Mouse (Mus musculus): ENCODE results near the gene Brd3.
"Not testable (repeated sequence)": the region's sequence is repeated elsewhere in the genome, so short reads cannot be mapped to it uniquely, and the experiment has no call there.

Gene Brd3

GRCm38 (mm10) chr2:27506658-27507057, 804 bp downstream of the Brd3 start:
- DNase-seq, result not testable (repeated sequence)

- no peak for DNase-seq
These were observed 1.9 kb downstream of the Brd3 start for GRCm38 (mm10) chr2:27505539-27505938.

- no peak for DNase-seq
These were observed 3.2 kb downstream of the Brd3 start for GRCm38 (mm10) chr2:27504113-27504885.

- DNase-seq, result no peak
These were observed 11.0 kb downstream of the Brd3 start for GRCm38 (mm10) chr2:27496391-27497028.

- DNase-seq, result no peak
These were observed 13.5 kb downstream of the Brd3 start for GRCm38 (mm10) chr2:27493971-27494370.

- DNase-seq, result no peak
These were observed 16.5 kb downstream of the Brd3 start for GRCm38 (mm10) chr2:27490939-27491338.

GRCm38 (mm10) chr2:27488362-27488761, 19.1 kb downstream of the Brd3 start:
- DNase-seq, result no peak

GRCm38 (mm10) chr2:27487336-27488049, 20.0 kb downstream of the Brd3 start:
- DNase-seq, result no peak

GRCm38 (mm10) chr2:27486725-27487124, 20.7 kb downstream of the Brd3 start:
- no peak for DNase-seq

- no peak for DNase-seq
These were observed 25.1 kb downstream of the Brd3 start for GRCm38 (mm10) chr2:27482265-27482861.

- DNase-seq, result no peak
These were observed 27.1 kb downstream of the Brd3 start for GRCm38 (mm10) chr2:27480367-27480766.

GRCm38 (mm10) chr2:27479821-27480220, 27.6 kb downstream of the Brd3 start:
- no peak for DNase-seq

- no peak for DNase-seq
These were observed 30.9 kb downstream of the Brd3 start for GRCm38 (mm10) chr2:27476303-27477192.

GRCm38 (mm10) chr2:27475495-27476302, 31.8 kb downstream of the Brd3 start:
- peak; percentile 86 for DNase-seq

GRCm38 (mm10) chr2:27474621-27475484, 32.6 kb downstream of the Brd3 start:
- peak; percentile 30 for DNase-seq

- no peak for DNase-seq
These were observed 33.6 kb downstream of the Brd3 start for GRCm38 (mm10) chr2:27473911-27474310.

- no peak for DNase-seq
These were observed 34.2 kb downstream of the Brd3 start for GRCm38 (mm10) chr2:27473061-27473765.

- no peak for DNase-seq
These were observed 36.3 kb downstream of the Brd3 start for GRCm38 (mm10) chr2:27471170-27471584.

- no peak for DNase-seq
These were observed 36.9 kb downstream of the Brd3 start for GRCm38 (mm10) chr2:27470535-27470934.

GRCm38 (mm10) chr2:27469991-27470355, 37.5 kb downstream of the Brd3 start:
- DNase-seq, result no peak

All from right cerebral cortex, postnatal 4 days (tissue).